Mouse (Mus musculus): Measurements from ENCODE around the gene Rgs3. TPM values are rescaled to one million over a fixed set of nuclear protein-coding genes. Genes with fewer than 3 reads are reported as not detected.

The Rgs3 gene
- total RNA-seq (2021), result 10 to 100 TPM; 18.9 to 23.6 TPM

DNA sequence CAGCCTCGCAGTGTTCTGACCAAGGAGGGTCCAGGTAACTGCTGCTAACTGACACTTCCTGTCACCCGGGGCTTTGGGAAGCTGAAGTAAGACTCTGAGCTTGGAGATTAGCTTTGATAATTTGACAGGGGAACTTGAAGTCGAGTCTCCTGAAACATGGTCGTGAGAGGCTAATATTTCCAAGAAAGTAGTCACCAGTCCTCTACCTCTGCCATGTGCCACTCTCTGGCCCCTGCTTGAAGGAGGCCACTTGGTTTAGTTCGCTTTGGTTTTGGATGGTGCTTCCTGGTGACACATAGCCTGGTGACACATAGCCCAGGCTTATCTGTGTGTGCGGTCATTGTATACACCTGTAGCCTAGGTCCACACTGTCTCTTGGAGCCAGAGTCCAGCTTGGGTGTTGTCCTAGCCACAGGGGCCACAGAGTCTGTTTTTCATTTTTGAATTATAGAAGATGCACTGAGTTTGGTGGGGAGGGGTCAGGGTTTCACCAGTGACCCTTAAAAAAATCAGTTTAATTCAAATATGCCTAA, at the start of gene Rgs3:
Rgs3 (plus strand) TSS at position 51 of the 533 bp plus-strand sequence.
- DNase-seq (ENCODE audit: extremely low spot score in 1 of 2, low spot score in 1 of 2), result no peak

- no peak for DNase-seq (ENCODE audit: extremely low spot score in 1 of 2, low spot score in 1 of 2)
Observed at GRCm38 (mm10) chr4:62509946-62510345, 49.7 kb upstream of the Rgs3 start.

DNA sequence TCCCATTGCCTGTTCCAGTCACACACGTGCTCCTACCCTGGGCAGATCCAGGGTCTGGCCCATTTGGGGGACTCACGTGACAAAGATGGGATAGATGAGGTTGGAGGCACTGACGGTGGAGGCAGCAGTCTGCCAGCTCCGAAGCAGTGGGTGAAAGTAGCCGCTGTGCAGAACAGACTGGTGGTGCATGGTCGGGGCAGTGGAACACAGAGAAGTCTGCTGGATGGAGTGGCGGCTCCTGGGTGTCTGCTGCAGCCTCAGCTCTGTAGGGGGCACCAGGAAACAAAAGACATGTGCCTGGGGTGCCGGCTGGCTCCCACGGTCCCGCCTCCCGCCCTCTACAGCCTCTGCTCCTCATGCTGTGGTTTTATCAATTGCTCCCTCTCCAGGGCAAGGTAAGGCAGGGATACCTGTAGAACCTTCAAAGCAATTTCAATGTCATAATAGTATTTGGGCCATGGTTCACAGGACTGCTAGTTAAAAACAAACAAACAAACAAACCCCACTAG, 45.6 kb upstream of the Rgs3 start:
- DNase-seq (ENCODE audit: extremely low spot score in 1 of 2, low spot score in 1 of 2), result no peak

- DNase-seq (ENCODE audit: extremely low spot score in 1 of 2, low spot score in 1 of 2), result no peak
Observed at GRCm38 (mm10) chr4:62514995-62515394, 44.7 kb upstream of the Rgs3 start.

DNA sequence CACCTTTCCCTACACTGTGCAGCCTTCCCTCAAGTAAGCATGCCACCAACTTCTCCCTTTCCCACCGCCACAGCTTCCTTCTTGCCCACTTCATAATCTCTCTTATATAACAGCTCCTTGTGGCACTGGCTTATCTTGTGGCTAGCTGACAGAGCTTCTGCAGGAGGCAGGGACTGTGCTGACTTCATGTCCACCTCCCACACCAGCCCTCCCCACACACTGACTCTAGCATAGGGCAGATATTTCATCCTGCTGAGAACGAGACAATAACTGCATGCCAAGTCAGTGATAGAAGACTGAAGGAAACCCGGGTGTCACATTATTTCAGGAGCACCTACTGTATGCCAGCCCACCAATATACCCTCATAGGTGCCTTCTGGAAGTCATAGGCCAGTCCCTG, 44.2 kb upstream of the Rgs3 start:
- DNase-seq (ENCODE audit: extremely low spot score in 1 of 2, low spot score in 1 of 2), result no peak

GRCm38 (mm10) chr4:62516079-62516478, 43.6 kb upstream of the Rgs3 start:
- DNase-seq (ENCODE audit: extremely low spot score in 1 of 2, low spot score in 1 of 2), result no peak

DNA sequence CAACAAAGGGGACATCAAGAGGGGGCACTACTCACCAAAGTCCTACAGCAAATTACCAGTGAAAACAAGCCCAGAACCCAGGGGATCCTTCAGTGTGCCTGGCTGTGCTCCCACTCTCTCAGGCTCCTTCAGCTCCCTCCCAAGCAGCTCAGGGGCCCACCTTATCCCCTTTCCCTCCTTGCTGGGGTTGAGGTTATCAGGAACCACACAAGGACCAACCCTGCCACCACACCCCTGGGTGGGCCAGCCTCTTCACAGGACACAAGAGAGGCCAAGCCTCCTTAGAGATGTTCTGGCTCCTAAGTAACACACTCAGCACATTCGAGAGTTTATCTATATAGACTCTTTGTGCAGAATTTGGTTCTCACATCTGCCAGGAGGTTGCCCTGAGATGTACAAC, 43.1 kb upstream of the Rgs3 start:
- DNase-seq (ENCODE audit: extremely low spot score in 1 of 2, low spot score in 1 of 2), result no peak

DNA sequence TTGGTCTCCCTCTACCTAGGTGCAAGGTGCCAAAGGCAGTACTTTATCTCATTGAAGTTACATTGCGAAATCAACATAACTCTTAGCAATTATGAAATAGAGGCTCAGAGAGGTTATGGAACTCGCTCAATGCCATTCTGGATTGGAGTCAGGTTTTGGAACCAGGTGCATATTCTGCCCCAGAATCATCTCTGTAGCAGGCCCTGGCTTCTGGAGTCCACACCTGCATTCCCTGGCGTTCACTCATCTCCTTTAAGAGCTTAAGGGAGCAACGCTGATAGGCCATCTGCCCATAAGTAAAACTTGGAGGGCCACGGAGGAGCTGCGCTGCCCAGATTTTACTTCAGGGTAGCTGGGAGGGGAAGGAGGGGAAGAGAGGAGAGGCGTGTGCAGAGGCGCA, 42.6 kb upstream of the Rgs3 start:
- no peak for DNase-seq (ENCODE audit: extremely low spot score in 1 of 2, low spot score in 1 of 2)

- DNase-seq (ENCODE audit: extremely low spot score in 1 of 2, low spot score in 1 of 2), result no peak
Observed at GRCm38 (mm10) chr4:62517538-62518415, 41.9 kb upstream of the Rgs3 start.

- DNase-seq (ENCODE audit: extremely low spot score in 1 of 2, low spot score in 1 of 2), result no peak
Observed at GRCm38 (mm10) chr4:62518416-62519121, 41.1 kb upstream of the Rgs3 start.

DNA sequence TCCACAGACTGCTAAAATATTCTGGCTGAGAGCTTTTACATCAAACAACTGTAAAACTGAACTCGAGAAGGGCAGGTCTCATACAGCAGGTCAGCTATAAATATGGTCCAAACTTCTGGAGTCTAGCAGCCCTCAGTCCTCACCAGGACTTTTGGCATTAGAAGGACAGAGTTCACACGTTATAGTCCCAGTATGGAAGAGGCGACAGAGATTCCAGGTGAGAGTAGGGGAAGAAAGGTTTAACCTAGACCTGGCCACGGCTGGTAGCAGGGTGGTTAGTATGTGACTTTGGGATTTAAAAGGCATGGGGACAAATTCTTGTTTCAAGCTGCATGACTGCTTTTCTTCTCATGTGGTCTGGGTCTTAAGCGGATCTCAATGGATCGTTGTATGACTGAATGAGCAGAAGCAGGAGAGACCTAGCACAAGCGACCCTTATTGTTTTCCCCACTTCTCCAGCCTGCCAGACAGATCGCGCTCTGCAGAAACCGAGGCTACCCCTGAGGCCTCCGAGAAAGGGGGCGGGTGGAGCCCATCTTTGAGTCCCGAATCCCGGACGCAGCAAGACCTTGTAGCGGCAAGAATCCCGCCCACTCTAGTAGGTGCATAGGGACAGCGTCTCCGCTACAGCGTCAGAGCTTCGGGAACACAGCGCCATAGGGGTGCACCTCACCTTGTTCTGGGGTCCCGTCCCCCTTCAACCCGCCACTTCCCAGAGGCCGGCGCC, 40.4 kb upstream of the Rgs3 start:
- no peak for DNase-seq (ENCODE audit: extremely low spot score in 1 of 2, low spot score in 1 of 2)

DNA sequence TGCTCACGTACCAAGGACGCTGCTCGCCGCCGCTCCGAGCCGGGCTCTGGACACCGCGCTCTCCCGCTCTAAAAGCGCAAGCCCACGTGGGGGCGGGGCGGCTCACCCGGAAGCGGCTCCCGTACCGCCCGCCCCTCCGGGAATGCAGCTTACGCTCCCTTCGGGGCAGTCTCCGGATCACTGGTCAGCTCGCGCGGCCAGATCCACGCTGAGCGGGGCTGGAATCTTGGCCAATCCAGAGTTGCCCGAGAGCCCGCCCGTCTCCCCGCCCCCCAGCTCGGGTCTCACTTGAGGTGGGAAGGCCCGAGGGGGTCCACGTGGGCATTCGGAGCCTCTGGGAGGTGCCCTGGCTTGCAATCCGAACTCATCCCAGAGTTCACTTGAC, 39.8 kb upstream of the Rgs3 start, which contains the start of gene Alad:
Alad (minus strand) TSS at position 70 of the 385 bp plus-strand sequence.
- peak; percentile 72 to 76 for DNase-seq (ENCODE audit: extremely low spot score in 1 of 2, low spot score in 1 of 2)

GRCm38 (mm10) chr4:62520892-62521400, 38.7 kb upstream of the Rgs3 start:
- DNase-seq (ENCODE audit: extremely low spot score in 1 of 2, low spot score in 1 of 2), result no peak

- DNase-seq (ENCODE audit: extremely low spot score in 1 of 2, low spot score in 1 of 2), result peak; percentile 94 to 97
Observed at GRCm38 (mm10) chr4:62524651-62525488, 34.8 kb upstream of the Rgs3 start, which contains the start of the genes Pole3 and 4933430I17Rik. Gene Pole3 (minus strand): TSS chr4:62525068. Gene 4933430I17Rik (plus strand): TSS chr4:62525369.

DNA sequence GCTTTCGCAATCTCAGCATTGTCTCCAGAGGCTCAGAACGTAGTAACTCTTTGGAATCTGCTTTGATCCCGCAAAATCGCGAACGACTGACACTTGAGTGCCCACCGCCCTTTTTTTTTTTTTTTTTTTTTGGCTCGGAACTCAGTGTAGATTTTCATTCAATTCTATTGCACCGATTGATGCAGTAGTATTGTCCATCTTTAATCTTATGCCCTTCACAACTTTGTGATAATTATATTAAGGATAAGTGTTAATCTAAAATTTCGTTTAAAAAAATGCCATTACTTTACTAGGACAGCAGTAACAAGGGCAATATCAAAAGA, 34.2 kb upstream of the Rgs3 start:
- no peak for DNase-seq (ENCODE audit: extremely low spot score in 1 of 2, low spot score in 1 of 2)

GRCm38 (mm10) chr4:62526256-62526655, 33.4 kb upstream of the Rgs3 start:
- DNase-seq (ENCODE audit: extremely low spot score in 1 of 2, low spot score in 1 of 2), result no peak

DNA sequence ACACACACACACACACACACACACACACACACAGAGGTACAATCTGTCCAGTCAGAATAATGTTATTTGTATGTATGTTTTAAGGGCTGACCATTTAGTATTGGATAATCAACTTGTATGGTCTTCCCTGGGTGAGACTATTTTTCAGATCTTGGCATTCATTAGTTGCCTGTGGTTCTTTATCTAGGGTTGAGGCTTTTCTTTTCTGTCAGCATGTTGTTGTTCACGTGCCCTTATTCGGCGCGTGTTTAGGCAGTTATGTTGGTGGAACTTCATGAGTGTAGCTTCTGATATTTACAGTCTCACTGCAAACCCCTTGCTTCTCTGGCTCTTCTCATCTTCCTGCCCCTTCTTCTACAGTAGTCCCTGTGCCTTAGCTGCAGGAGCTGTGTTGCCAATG, 32.0 kb upstream of the Rgs3 start:
- DNase-seq (ENCODE audit: extremely low spot score in 1 of 2, low spot score in 1 of 2), result no peak

DNA sequence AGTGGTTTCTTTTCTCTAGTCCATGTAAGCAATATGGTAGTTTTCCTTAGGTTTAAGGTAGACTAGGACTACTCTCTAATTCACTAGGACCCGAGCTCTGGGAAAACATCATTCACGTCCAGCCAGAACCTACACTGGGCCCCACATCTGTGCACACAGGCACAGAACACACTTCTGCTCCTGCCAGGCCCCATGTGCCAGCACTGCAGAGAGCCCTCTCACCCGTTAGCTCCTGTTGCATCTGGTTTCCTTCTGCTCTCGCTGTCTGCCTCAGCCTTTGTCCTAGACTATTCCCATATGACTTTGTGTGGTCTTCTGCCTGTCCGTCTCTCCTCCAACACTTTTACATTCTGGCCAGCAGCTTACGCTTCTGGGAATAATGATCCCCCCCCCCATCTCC, 25.9 kb upstream of the Rgs3 start:
- no peak for DNase-seq (ENCODE audit: extremely low spot score in 1 of 2, low spot score in 1 of 2)

DNA sequence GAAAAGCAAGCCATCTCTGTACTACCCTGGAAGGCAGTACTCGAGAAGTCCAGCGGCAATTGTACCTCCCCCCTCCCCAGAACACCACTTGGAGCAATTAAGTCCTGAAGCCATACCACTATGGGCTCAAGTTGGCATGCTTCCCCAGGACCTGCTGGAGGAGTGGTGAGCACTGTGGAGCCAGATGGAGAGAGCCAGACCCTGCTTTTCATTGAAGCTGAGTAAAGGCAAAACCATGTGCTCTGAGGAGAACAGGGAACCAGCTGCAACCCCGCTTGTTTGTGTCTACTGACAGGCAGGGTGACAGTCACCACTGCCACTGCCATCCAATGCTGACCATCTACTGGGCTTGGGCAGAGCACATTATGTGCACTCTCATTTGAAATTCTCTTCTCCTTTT, 17.8 kb upstream of the Rgs3 start:
- DNase-seq (ENCODE audit: extremely low spot score in 1 of 2, low spot score in 1 of 2), result no peak

Data from layer of hippocampus, postnatal 25 days (tissue).